Mouse (Mus musculus) testis, adult 2 months (tissue): ENCODE measurements around the gene Rnf39. TPM values are rescaled to one million over a fixed set of nuclear protein-coding genes. Genes with fewer than 3 reads are reported as not detected.

Source experiments
- H3K27ac ChIP-seq: fragments of 200-500 bp; 2 replicates; pipeline ENCODE4 v1.5.1; 2012; ENCODE audit warnings: low read depth, low read length; ENCODE audit not compliant: control insufficient read depth, insufficient read depth
- H3K27me3 ChIP-seq: fragments of 200-500 bp; 2 replicates; pipeline ENCODE4 v1.6.1; 2012; ENCODE audit warnings: mild to moderate bottlenecking, low read length, moderate library complexity; ENCODE audit not compliant: control insufficient read depth, insufficient read depth
- H3K36me3 ChIP-seq: fragments of 200-500 bp; 2 replicates; pipeline ENCODE4 v1.6.1; 2012; ENCODE audit warnings: mild to moderate bottlenecking, low read length; ENCODE audit not compliant: control insufficient read depth, insufficient read depth
- H3K4me1 ChIP-seq: fragments of 200-500 bp; 2 replicates; pipeline ENCODE4 v1.6.1; 2012; ENCODE audit warnings: low read length; ENCODE audit not compliant: control insufficient read depth, insufficient read depth
- H3K4me3 ChIP-seq: fragments of 200-500 bp; 2 replicates; pipeline ENCODE4 v1.5.1; 2012; ENCODE audit warnings: low read depth, mild to moderate bottlenecking, low read length, moderate library complexity, mixed read lengths; ENCODE audit not compliant: control insufficient read depth
- CTCF ChIP-seq: fragments of 200-500 bp; IDR thresholded peaks from 2 replicates; pipeline ENCODE4 v1.5.1; 2012; ENCODE audit warnings: low read depth, mild to moderate bottlenecking, inconsistent platforms, low read length, moderate library complexity; ENCODE audit not compliant: control insufficient read depth, insufficient read depth, insufficient replicate concordance
- POLR2A ChIP-seq: fragments of 200-500 bp; IDR thresholded peaks from 2 replicates; pipeline ENCODE4 v1.6.1; 2012; ENCODE audit warnings: low read depth, mild to moderate bottlenecking, inconsistent platforms, low read length, moderate library complexity; ENCODE audit not compliant: control insufficient read depth
- polyA plus RNA-seq: library from polyadenylated mRNA; depleted of rRNA; stranded (reverse); fragments of >200 nt; gene quantifications from 2 replicates; pipeline ENCODE4 v1.2.3, GENCODE M21; 2012

Rnf39 gene
- polyA plus RNA-seq, 1 experiment: 0.32 TPM

- no peaks in the 10 kb centered on the region for H3K27me3 ChIP-seq
- no peak overlapping the region for H3K4me3 ChIP-seq
- TF ChIP-seq POLR2A (no peak), CTCF (no peak)
- peaks cover 5% of the 10 kb centered on the region for H3K4me1 ChIP-seq
- no peak overlapping the region for H3K27ac ChIP-seq
- no peaks in the 10 kb centered on the region for H3K36me3 ChIP-seq
Observed at GRCm38 (mm10) chr17:36966875-36967274, 24.2 kb downstream of the Rnf39 start.

DNA sequence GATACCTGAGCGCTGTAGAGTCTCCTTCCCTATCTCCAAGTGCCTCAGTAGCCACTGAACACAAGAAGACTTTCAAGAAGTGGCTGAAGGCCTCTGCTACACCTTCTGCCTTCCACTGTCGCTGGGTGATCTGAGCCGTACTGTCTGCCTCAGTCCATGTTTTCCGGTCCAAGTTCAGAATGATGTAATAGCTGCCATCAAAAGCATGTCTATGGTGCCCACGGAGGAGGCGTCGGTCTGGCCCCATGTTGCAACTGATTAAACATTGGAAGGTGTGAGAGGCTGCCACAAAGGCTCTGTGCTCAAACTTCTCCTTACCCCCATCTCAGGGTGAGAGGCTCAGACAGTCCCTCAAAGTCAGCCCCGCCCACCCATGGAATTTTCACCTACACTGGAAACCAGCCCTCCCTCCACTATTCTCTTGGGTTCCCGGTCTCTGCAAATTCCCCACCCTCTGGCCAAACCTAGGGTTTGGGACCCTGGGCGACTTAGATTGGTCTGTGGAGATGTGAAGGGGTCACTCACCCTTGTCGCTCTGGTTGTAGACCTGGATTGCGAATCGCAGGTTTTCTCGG lies 27.7 kb downstream of the Rnf39 start:
- TF ChIP-seq CTCF (no peak), POLR2A (no peak)
- H3K4me1 ChIP-seq: peaks cover 5% of the 10 kb centered on the region
- H3K4me3 ChIP-seq: no peak overlapping the region
- H3K27me3 ChIP-seq: no peaks in the 10 kb centered on the region
- H3K27ac ChIP-seq: no peak overlapping the region
- H3K36me3 ChIP-seq: no peaks in the 10 kb centered on the region

GRCm38 (mm10) chr17:36971172-36971850 lies 28.6 kb downstream of the Rnf39 start:
- Histone ChIP-seq H3K27ac (no peak overlapping the region), H3K27me3 (no peaks in the 10 kb centered on the region), H3K4me1 (peaks cover 5% of the 10 kb centered on the region), H3K36me3 (no peaks in the 10 kb centered on the region), H3K4me3 (no peak overlapping the region)
- TF ChIP-seq CTCF (no peak), POLR2A (no peak)

GRCm38 (mm10) chr17:36972791-36973190 lies 30.1 kb downstream of the Rnf39 start:
- Histone ChIP-seq H3K4me3 (no peak overlapping the region), H3K4me1 (peaks cover 5% of the 10 kb centered on the region), H3K27ac (no peak overlapping the region), H3K36me3 (no peaks in the 10 kb centered on the region), H3K27me3 (no peaks in the 10 kb centered on the region)
- TF ChIP-seq CTCF (no peak), POLR2A (no peak)

DNA sequence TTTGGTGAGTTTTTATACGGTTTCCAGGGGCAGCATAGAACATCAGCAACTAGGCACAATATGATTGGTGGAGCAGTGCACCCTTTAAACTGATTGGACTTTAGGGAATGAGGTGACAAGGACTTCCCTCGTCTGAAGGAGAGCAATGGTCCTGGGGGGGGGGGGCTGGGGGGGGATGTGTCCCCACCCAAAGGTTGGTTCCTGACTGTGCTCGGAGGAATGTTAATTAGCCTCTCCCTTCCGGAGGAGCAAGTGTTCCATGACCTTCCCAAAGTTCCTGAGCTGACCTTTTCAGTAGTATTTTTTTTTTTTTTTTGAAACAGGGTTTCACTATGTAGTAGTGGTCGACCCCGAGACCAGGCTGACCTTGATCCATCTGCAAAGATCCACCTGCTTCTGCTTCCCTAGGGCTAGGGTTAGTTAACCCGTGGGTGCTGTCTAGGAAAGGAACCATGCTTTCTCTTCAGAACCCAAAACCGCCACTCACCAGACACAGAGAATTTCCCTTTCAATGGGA lies 30.6 kb downstream of the Rnf39 start:
- H3K36me3 ChIP-seq: no peaks in the 10 kb centered on the region
- TF ChIP-seq CTCF: no peak
- no peak for TF ChIP-seq POLR2A
- no peak overlapping the region for H3K4me3 ChIP-seq
- H3K27ac ChIP-seq: no peak overlapping the region
- peaks cover 5% of the 10 kb centered on the region for H3K4me1 ChIP-seq
- H3K27me3 ChIP-seq: no peaks in the 10 kb centered on the region

DNA sequence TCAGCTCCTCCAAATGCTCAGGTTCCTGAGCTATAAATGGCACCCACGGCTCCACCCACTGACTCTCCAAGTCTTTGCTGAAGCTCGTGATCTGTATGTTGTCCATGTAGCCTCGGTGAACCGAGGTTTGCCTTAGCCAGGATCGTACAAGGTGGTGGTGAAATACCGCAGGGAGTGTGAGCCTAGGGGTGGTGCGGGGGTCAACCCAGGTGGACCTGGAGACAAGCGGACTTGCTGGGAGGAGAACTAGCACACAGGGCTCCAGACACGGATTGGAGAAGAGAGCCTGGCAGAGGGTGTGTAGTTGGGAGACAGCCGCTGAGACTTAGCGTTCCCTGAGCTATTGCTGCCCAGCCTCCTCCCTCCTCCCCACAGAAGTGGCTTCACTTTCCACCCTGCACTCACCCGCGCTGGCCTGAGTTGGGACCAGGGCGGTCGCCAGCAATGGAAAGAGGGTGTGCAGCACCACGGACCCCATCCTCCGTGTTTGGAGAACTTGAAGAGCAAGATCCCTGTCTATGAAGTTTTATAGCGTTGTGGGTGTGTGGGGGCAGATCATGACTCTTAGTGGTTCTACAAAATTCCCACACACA lies 38.6 kb downstream of the Rnf39 start, which contains the start of gene 2410137M14Rik:
Gene 2410137M14Rik, minus strand, starts transcription at position 17 of the 593 bp plus-strand sequence.
- H3K4me3 ChIP-seq: no peak within 1 kb of the TSS
- no peak for TF ChIP-seq CTCF
- TF ChIP-seq POLR2A: no peak
- no peaks in the 10 kb centered on the region for H3K36me3 ChIP-seq
- no peaks in the 10 kb centered on the region for H3K27me3 ChIP-seq
- H3K4me1 ChIP-seq: peaks cover 5% of the 10 kb centered on the region; the same call in 1 of the 2 replicates
- no peak within 1 kb of the TSS for H3K27ac ChIP-seq

GRCm38 (mm10) chr17:36981845-36982244 lies 39.1 kb downstream of the Rnf39 start:
- TF ChIP-seq POLR2A: no peak
- no peak for TF ChIP-seq CTCF
- Histone ChIP-seq H3K27me3 (no peaks in the 10 kb centered on the region), H3K4me3 (no peak overlapping the region), H3K36me3 (no peaks in the 10 kb centered on the region), H3K4me1 (peaks cover 5% of the 10 kb centered on the region; the same call in 1 of the 2 replicates), H3K27ac (no peak overlapping the region)
